Mouse (Mus musculus) MEL (cell line): ENCODE data around the gene Tcirg1. TPM values are rescaled to one million over a fixed set of nuclear protein-coding genes. Genes with fewer than 3 reads are reported as not detected.

Experiments used
- DNase-seq: peaks from one replicate; pipeline ENCODE4 v3.0.0; 2011; ENCODE audit warnings: low read depth, low spot score
- H3K27ac ChIP-seq: 2 replicates; pipeline ENCODE4 v1.5.1; 2012; ENCODE audit warnings: low read depth, mild to moderate bottlenecking, control low read depth, low read length, moderate library complexity; ENCODE audit not compliant: control insufficient read depth
- H3K27me3 ChIP-seq, 2 experiments: fragments of 150-350 bp in 1 of 2; sonication (generic) in 1 of 2; 2 replicates each; pipeline ENCODE4 v1.6.1; 2012; ENCODE audit warnings: low read length in 2 of 2, mild to moderate bottlenecking in 2 of 2, improper control_type of control experiment in 1 of 2, moderate library complexity in 1 of 2; ENCODE audit not compliant: insufficient read depth in 2 of 2, control insufficient read depth in 1 of 2
- H3K36me3 ChIP-seq, 2 experiments: 2 replicates each; pipeline ENCODE4 v1.6.1; 2012 to 2014; ENCODE audit warnings: low read length in 2 of 2, improper control_type of control experiment in 1 of 2, inconsistent platforms in 1 of 2, mild to moderate bottlenecking in 1 of 2; ENCODE audit not compliant: insufficient read depth in 2 of 2, control insufficient read depth in 1 of 2
- H3K4me1 ChIP-seq, 2 experiments: fragments of 150-350 bp in 1 of 2; sonication (generic) in 1 of 2; 2 replicates each; pipeline ENCODE4 v1.6.1; 2012; ENCODE audit warnings: low read length in 2 of 2, improper control_type of control experiment in 1 of 2, mild to moderate bottlenecking in 1 of 2; ENCODE audit not compliant: insufficient read depth in 2 of 2, control insufficient read depth in 1 of 2
- H3K4me3 ChIP-seq, 2 experiments: fragments of 150-350 bp in 1 of 2; sonication (generic) in 1 of 2; 2 replicates each; pipeline ENCODE4 v1.5.1; 2012; ENCODE audit warnings: low read depth in 2 of 2, low read length in 2 of 2, mild to moderate bottlenecking in 2 of 2, moderate library complexity in 2 of 2, control low read depth in 1 of 2, improper control_type of control experiment in 1 of 2; ENCODE audit not compliant: control insufficient read depth in 1 of 2, insufficient read depth in 1 of 2
- H3K79me2 ChIP-seq: 2 replicates; pipeline ENCODE4 v1.6.1; 2012; ENCODE audit warnings: mild to moderate bottlenecking, low read length, moderate library complexity; ENCODE audit not compliant: control insufficient read depth, poor library complexity, insufficient read depth
- H3K9ac ChIP-seq: 2 replicates; pipeline ENCODE4 v1.6.1; 2012; ENCODE audit warnings: low read depth, mild to moderate bottlenecking, control low read depth, low read length, moderate library complexity; ENCODE audit not compliant: control insufficient read depth, poor library complexity, severe bottlenecking
- H3K9me3 ChIP-seq: fragments of 150-350 bp; sonication (generic); replicated peaks from 2 replicates; pipeline ENCODE4 v1.6.1; 2012; ENCODE audit warnings: mild to moderate bottlenecking, low read length, improper control_type of control experiment, moderate library complexity; ENCODE audit not compliant: insufficient read depth
- BHLHE40 ChIP-seq: IDR thresholded peaks from 2 replicates; pipeline ENCODE4 v1.6.1; 2012; ENCODE audit warnings: low read depth, mild to moderate bottlenecking, inconsistent platforms, low read length, improper control_type of control experiment, borderline replicate concordance
- CTCF ChIP-seq, 3 experiments: IDR thresholded peaks in 2 of 3; conservative IDR thresholded peaks in 1 of 3; 2 replicates each; pipeline ENCODE4 v1.5.1; 2011 to 2012; ENCODE audit warnings: low read length in 3 of 3, low read depth in 2 of 3, mild to moderate bottlenecking in 2 of 3, improper control_type of control experiment in 1 of 3, inconsistent platforms in 1 of 3, mixed read lengths in 1 of 3, moderate library complexity in 1 of 3; ENCODE audit not compliant: control insufficient read depth in 1 of 3, insufficient read depth in 1 of 3, poor library complexity in 1 of 3, severe bottlenecking in 1 of 3
- GATA1 ChIP-seq: IDR thresholded peaks from 2 replicates; pipeline ENCODE4 v1.6.1; 2011; ENCODE audit warnings: low read depth, low read length, improper control_type of control experiment
- NELFE ChIP-seq: IDR thresholded peaks from 2 replicates; pipeline ENCODE4 v1.6.1; 2011; ENCODE audit warnings: low read depth, low read length, improper control_type of control experiment
- RCOR1 ChIP-seq: IDR thresholded peaks from 2 replicates; pipeline ENCODE4 v1.6.1; 2012; ENCODE audit warnings: low read depth, mild to moderate bottlenecking, inconsistent platforms, low read length, improper control_type of control experiment
- SMC3 ChIP-seq: IDR thresholded peaks from 2 replicates; pipeline ENCODE4 v1.6.1; 2011; ENCODE audit warnings: low read depth, low read length, improper control_type of control experiment
- USF2 ChIP-seq, 2 experiments: IDR thresholded peaks; 2 replicates each; pipeline ENCODE4 v1.6.1; 2011 to 2012; ENCODE audit warnings: improper control_type of control experiment in 2 of 2, low read length in 2 of 2, borderline replicate concordance in 1 of 2, inconsistent platforms in 1 of 2, low read depth in 1 of 2, mild to moderate bottlenecking in 1 of 2; ENCODE audit not compliant: insufficient read depth in 1 of 2
- polyA plus RNA-seq, 2 experiments: library from polyadenylated mRNA; stranded (reverse) in 1 of 2; unstranded in 1 of 2; fragments of >175 nt in 1 of 2; fragments of >200 nt in 1 of 2; gene quantifications; 2 replicates each; pipeline versions ENCODE4 v1.2.1 to v1.2.4; 2012; ENCODE audit warnings: low replicate concordance in 2 of 2, low read depth in 1 of 2; ENCODE audit not compliant: insufficient read length in 2 of 2, insufficient read depth in 1 of 2, missing spikeins in 1 of 2
- total RNA-seq: library from RNA; depleted of rRNA; stranded (reverse); fragments of 300-350 nt; gene quantifications from 2 replicates; pipeline ENCODE4 v1.2.3, GENCODE M21; 2012

The Tcirg1 gene
- total and polyA plus RNA-seq, 3 experiments, result 21.4 to 32.6 TPM; not detected in 1

GRCm38 (mm10) chr19:3929211-3929941 is 22.4 kb upstream of the Tcirg1 start, which contains the start of gene Aldh3b1:
TSS of gene Aldh3b1 (minus strand) at chr19:3929808.
- Histone ChIP-seq H3K4me3 (no peak within 1 kb of the TSS), H3K79me2 (no peaks in the 10 kb centered on the region), H3K36me3 (peaks cover 0 to 2% of the 10 kb centered on the region in 2 experiments; a peak in 1 of 4 replicates), H3K9ac (no peak within 1 kb of the TSS), H3K9me3 (no peaks in the 10 kb centered on the region), H3K27me3 (no peaks in the 10 kb centered on the region; a peak in 1 of 4 replicates), H3K4me1 (peaks cover 0 to 18% of the 10 kb centered on the region in 2 experiments; a peak in 2 of 4 replicates), H3K27ac (no peak within 1 kb of the TSS)
- no peak for TF ChIP-seq USF2 (IDR thresholded peaks at IDR 0.05; ENCODE audit: borderline replicate concordance in 1 of 2, insufficient read depth in 1 of 2, low read depth in 1 of 2, low read length in 2 of 2)
- peak; percentile 95 for TF ChIP-seq RCOR1
- no peak for TF ChIP-seq SMC3
- peak; percentile 60 for DNase-seq

- Histone ChIP-seq H3K9me3 (no peaks in the 10 kb centered on the region), H3K9ac (no peak overlapping the region), H3K79me2 (no peaks in the 10 kb centered on the region), H3K4me1 (peaks cover 0 to 18% of the 10 kb centered on the region in 2 experiments; a peak in 2 of 4 replicates), H3K27ac (no peak overlapping the region), H3K27me3 (no peaks in the 10 kb centered on the region; a peak in 1 of 4 replicates)
- no peak for DNase-seq
- no peak for TF ChIP-seq BHLHE40
- no peak for TF ChIP-seq GATA1
- no peak for TF ChIP-seq NELFE
- TF ChIP-seq, all 39 proteins: peak for 0
- Histone ChIP-seq H3K4me3 (no peak overlapping the region), H3K36me3 (peaks cover 0 to 2% of the 10 kb centered on the region in 2 experiments; a peak in 1 of 4 replicates)
Measured at GRCm38 (mm10) chr19:3928779-3929178, 21.8 kb upstream of the Tcirg1 start.

- H3K4me1 ChIP-seq, result peaks cover 0 to 22% of the 10 kb centered on the region in 2 experiments; a peak in 2 of 4 replicates
- TF ChIP-seq CTCF (IDR thresholded peaks at IDR 0.05 in 2 of 3, conservative IDR thresholded peaks at IDR 0.05 in 1 of 3; ENCODE audit: control insufficient read depth in 1 of 3, insufficient read depth in 1 of 3, low read depth in 2 of 3, low read length in 3 of 3, poor library complexity in 1 of 3, severe bottlenecking in 1 of 3), result no peak
- no peak for DNase-seq
- H3K4me3 ChIP-seq, result no peak overlapping the region
- H3K79me2 ChIP-seq, result no peaks in the 10 kb centered on the region
- no peak overlapping the region for H3K9ac ChIP-seq
- H3K36me3 ChIP-seq, result peaks cover 0 to 2% of the 10 kb centered on the region in 2 experiments; a peak in 1 of 4 replicates
- H3K9me3 ChIP-seq, result no peaks in the 10 kb centered on the region
- no peaks in the 10 kb centered on the region; a peak in 1 of 4 replicates for H3K27me3 ChIP-seq
- H3K27ac ChIP-seq, result no peak overlapping the region
Measured at GRCm38 (mm10) chr19:3927989-3928388, 21.1 kb upstream of the Tcirg1 start.
